Mouse (Mus musculus) heart, adult 18-20 months (tissue): ENCODE results near the gene Hba-a1. TPM values are rescaled to one million over a fixed set of nuclear protein-coding genes. Genes with fewer than 3 reads are reported as not detected.
"Not testable (repeated sequence)": the region's sequence is repeated elsewhere in the genome, so short reads cannot be mapped to it uniquely, and the experiment has no call there.

Experiments used
- DNase-seq, 2 experiments: peaks; one replicate each; pipeline ENCODE4 v3.0.0; 2021 to 2022; ENCODE audit warnings: mixed read lengths in 1 of 2
- total RNA-seq, 2 experiments: library from RNA; stranded (reverse); gene quantifications; 2 replicates each; pipeline ENCODE4 v1.2.3; 2021

Hba-a1 gene
- total RNA-seq, 2 experiments from 2014 or later: 7,280 to 8,683 TPM

GRCm38 (mm10) chr11:32262674-32263415, 20.5 kb upstream of the Hba-a1 start:
- DNase-seq: no peak

DNA sequence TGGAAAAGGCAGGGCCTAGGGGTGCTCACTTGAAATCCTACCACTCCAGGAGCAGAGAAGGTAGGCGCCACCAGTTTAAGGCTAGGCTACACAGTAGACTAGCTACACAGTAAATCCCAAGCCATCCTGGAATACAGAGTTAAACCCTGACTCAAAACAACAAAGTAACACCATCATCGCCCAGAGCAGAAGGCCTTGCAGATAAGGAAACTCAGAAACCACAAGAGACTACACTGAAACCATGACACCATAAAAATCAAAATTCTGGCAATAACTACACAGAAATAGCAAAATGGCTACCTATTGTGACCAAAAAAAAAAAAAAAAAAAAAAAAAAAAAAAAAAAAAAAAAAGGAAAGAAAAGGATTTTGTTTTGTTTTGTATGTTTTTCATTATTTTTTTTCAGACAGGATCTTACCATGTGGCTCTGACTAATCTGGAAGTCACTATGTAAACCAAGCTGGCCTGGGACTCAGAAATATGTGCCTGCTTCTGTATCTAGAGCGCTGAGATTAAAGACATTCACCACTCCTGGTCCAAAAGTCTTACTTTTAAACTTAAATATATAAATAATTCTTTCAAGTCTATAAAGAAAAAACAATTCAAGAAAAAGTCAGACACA, 18.1 kb upstream of the Hba-a1 start:
- DNase-seq: no peak

- DNase-seq: no peak
Observed at GRCm38 (mm10) chr11:32266194-32266593, 17.1 kb upstream of the Hba-a1 start.

DNA sequence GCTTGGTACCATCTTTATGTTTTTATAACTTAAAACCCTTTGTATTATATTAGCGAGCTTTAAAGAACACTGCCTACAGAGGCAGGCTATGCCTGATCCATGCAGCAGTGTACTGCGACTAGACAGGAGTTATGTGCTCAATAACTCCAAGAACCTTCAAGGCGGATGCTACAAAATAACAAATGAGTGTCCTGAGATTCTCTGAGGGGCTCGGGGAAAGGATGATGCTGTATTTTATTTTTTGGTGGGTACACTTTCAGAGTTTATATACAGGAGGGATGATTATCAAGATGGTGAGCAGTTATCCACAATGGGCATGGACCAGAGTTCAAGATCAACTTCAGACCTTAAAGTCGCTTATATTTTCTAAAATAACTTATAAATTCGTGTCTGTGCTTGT, 16.5 kb upstream of the Hba-a1 start:
- no peak for DNase-seq

DNA sequence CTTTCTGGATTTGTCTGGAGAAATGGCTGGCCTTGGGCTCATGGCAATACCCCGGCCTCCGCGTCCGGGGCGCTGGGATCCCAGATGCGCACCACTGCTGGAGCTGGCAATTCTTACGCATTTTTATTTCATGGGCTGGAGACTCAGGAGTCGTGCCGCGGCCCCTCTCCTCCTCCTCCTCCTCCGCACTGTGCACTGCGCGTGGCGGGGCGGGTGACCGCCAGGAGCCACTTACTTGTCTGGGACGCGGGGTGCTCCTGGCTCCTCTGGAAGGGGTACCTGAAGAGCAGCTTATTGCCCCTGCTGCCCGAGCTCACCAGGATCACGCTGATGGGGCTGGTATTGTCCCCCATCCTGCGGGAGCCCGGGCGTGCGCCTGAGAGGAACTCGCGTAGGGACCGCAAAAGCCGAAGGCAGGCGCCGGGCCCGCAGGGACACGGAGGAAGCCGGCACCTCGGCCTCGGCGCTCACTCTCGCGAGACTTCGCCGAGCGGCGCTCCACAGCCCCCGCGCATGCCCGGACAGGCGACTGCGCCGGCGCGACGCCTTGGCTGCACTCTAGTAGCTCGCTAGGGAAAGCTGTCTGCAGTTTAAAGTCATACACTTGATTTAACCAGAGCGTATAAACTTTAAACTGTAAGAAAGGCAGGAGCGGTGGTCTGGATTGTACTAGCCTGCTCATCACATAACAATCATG, 16.0 kb upstream of the Hba-a1 start, which contains the start of gene Nprl3:
Gene Nprl3, minus strand, starts transcription at position 520 of the 697 bp plus-strand sequence.
- peak; percentile 96 to 97 for DNase-seq

DNA sequence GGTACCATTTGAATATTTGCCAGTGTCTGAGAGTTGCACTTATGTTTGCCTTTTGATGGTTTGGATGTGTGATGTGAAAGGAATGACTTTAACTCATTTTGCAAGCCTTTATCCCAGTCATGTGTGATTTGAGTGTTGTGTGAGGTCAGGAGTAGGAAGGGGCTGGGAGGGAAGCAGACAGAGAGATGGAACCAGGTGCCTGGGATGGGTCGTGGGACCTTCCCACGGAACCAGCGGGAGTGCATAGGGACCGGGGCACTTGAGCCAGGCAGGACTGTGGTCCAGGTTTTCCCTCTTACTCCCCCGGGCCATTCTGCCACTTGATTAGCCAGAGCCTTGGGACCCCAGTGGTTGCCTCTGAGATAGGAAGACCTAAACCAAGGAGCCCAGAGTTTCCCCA, 15.3 kb upstream of the Hba-a1 start:
- DNase-seq: no peak

DNA sequence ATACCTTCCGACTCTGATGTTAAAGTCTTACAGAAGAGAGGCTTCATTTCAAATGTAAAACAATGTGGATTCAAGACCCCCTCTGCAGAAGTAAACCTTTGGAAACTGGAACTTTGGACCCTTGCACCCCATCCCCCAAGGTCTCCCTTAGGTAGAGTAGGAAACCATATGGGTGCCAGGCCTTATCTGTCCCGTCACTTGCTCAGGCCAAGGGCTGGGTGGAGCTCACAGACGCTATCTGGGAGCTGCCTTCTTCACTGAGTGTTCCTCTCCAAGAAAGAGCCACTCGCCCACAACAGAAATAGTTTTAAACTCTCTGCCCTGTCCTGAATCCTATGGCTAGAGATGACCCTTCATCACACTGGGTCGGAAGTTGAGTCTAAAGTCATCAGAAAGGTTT, 14.4 kb upstream of the Hba-a1 start:
- no peak for DNase-seq

DNA sequence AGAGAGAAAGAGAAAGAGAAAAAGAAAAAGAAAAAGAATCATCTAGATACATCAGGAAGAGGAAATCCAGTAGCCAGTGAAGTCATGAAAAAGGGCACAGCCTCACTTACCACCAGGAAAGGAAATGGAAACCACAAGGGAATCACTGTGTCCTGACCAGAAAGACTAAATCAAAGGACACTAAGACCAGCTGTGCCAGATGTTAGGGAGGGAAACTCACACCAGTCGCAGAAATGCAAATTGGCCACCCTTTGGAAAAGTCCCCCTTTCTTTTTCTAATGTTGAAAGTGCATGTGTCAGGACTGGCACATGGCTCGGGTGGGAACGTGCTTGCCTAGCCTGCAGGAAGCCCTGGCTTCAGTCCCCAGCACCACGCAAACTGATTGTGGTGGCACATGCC, 12.1 kb upstream of the Hba-a1 start:
- DNase-seq: no peak

GRCm38 (mm10) chr11:32276347-32276746, 7.0 kb upstream of the Hba-a1 start, which contains the start of gene Hba-x:
TSS of gene Hba-x (plus strand) at chr11:32276400.
- no peak for DNase-seq

DNA sequence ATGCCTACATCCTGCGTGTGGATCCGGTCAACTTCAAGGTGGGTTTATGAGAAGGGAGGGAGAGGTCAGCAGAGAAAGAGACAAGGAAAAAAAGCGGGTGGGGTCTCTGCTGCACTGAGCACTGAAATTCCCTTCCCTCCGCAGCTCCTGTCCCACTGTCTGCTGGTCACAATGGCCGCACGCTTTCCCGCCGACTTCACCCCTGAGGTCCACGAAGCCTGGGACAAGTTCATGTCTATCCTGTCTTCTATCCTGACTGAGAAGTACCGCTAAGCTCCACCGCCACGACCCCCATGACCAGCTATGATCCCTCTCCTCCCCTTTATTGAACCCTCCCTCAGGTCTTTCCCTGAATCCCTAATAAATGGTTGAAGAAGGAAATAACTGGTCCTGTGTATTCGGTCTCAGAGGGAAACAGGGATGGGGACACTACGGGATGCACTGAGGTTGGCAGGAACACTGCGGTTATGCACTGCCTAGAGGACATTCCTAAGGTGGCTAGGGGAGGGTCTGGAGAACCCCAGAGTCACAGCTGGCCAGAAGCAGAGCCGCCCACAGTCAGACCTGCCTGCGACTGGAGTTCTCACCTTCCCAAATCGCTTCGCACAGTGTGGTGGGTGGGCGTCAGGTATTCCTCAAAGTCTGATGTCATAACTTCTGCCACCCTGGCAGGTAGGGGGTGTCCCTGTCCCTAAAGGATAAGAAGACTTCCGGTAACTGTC, 5.4 kb upstream of the Hba-a1 start:
- no peak for DNase-seq

- DNase-seq: no peak
Observed at GRCm38 (mm10) chr11:32278458-32278957, 4.8 kb upstream of the Hba-a1 start.

DNA sequence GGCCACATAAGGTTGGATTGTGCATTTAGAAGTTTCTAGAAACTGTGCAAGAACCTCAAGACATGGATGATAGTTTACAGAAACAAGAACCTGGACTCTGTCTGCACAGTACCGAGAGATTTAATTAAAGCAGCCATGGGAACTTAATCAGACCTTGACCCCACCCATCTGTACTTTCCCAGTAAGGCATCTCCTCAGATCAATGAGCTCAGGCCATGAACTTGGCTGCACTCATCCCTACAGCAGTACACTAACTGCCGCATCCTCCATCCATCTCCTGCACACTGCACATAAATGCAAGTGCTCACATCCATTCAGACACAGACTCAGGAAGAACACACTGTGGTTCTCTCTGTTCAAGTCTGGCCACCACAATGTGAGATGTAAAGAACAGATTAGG, 2.7 kb upstream of the Hba-a1 start:
- no peak for DNase-seq

- DNase-seq: no peak
Observed at GRCm38 (mm10) chr11:32281416-32282144, 1.7 kb upstream of the Hba-a1 start.

GRCm38 (mm10) chr11:32284582-32284981, 1.3 kb downstream of the Hba-a1 start:
- not testable (repeated sequence) for DNase-seq

DNA sequence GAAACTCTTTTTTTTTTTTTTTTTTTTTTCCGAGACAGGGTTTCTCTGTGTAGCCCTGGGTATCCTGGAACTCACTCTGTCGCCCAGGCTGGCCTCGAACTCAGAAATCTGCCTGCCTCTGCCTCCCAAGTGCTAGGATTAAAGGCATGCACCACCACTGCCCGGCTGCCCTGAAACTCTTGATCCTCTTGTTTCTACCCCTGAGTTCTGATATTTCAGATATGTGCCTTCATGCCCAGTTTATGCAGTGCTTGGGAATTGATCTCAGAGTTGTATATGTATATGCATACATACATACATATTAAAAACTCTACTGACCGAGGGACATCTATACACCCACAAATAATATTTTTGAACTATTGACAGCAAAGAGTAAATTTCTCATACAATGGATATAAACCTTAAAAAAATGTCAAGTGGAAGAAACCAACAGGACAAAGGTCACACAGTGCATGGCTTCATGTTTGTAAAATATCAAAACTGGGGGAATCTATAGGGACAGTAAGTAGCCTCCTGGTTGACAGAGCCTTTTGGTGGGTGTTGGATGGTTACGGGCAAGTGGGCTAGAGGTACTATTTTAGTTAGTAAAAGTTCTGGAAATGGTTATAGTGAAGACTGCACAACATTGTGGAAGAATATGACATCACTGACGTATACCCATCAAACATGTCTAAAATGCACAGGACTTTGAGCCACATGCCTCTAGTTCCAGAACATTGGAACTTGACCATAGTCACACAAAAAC, 1.9 kb downstream of the Hba-a1 start:
- no peak for DNase-seq

- DNase-seq: not testable (repeated sequence)
Observed at GRCm38 (mm10) chr11:32285887-32286286, 2.6 kb downstream of the Hba-a1 start.

DNA sequence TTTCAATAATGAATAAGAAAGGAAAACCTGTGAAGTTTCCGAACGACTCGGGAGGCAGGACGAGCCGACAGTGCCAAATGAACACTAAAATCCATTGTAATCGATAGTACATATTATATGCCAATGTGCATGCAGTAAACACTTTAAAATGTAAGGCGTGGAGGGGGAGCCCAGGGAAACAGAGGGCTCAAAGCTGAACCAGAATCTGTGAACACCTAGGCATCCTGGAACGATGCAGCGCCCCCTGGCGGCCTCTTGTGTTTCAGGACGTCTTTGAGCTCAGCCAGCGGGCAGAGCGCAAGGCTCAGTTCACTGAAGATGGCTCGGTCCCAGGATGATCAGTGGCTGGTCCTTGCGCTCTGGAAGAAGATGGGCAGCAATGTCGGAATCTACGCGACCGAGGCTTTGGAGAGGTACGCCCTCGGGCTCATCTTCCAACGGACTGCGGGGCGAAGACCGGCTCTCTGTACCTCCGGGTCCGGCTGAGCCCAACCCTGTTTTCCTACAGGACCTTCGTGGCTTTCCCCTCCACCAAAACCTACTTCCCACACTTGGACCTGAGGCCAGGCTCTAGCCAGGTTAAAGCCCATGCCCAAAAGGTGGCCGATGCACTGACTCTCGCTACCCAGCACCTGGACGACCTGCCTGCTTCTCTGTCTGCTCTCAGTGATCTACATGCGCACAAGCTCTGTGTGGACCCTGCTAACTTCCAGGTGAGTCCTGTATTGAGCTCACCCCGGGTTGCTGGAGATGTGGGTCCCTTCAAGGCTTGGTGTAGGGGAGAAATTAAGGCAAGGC, 3.6 kb downstream of the Hba-a1 start, which contains the start of gene Hbq1b:
Gene Hbq1b, plus strand, starts transcription at position 271 of the 798 bp plus-strand sequence.
- DNase-seq: peak; percentile 63 to 86

DNA sequence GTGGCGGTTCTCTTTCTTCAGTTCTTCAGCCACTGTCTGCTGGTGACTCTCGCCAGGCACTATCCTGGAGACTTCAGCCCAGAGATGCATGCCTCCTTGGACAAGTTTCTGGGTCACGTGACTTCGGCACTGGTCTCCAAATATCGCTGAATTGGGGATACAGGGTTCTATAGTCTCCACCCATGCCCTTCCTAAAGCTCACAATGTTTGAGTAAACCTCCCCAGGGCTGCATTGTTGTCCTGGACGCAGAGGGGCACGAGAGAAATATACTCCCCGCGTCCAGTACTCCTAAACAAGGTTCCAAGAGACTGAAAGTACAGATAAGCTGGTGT, 4.1 kb downstream of the Hba-a1 start:
- no peak for DNase-seq

- DNase-seq: not testable (repeated sequence)
Observed at GRCm38 (mm10) chr11:32292819-32293218, 9.5 kb downstream of the Hba-a1 start.

GRCm38 (mm10) chr11:32293479-32293878, 10.2 kb downstream of the Hba-a1 start:
- not testable (repeated sequence) for DNase-seq
